Mouse (Mus musculus): ENCODE data around the gene Slc25a23.

DNA sequence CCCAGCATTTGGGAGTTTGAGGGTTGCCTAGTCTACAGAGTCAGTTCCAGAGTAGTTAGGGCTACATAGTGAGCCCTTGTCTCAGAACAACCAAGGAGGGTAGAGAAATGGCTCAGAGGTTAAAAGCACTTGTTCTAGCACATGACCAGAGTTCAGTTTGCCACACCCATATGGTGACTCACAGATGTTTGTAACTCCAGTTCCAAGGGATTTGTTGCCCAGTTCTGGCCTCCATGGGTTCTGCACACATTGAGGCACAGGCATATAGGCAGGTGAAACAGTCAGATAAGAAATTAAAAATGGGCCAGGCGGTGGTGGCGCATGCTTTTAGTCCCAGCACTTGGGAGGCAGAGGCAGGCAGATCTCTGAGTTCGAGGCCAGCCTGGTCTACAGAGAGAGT, 34.6 kb upstream of the Slc25a23 start:
- TF ChIP-seq POLR2A (IDR thresholded peaks at IDR 0.05; ENCODE audit: borderline replicate concordance, extremely low read depth, insufficient read depth, insufficient read length, poor library complexity, severe bottlenecking) = no peak
- no peak for TF ChIP-seq CTCF (IDR thresholded peaks at IDR 0.05; ENCODE audit: borderline replicate concordance, extremely low read depth, insufficient read depth, insufficient read length)

Measured in brain, embryonic 14.5 days (tissue).